Mouse (Mus musculus): Measurements from ENCODE around the gene Olfml2b. TPM values are rescaled to one million over a fixed set of nuclear protein-coding genes. Genes with fewer than 3 reads are reported as not detected.

Gene Olfml2b
- total and polyA plus RNA-seq, 3 experiments, result not detected

- H3K27ac ChIP-seq (ENCODE audit: control insufficient read depth, low read depth, low read length), result no peak overlapping the region
Measured at GRCm38 (mm10) chr1:170611631-170612030, 32.7 kb upstream of the Olfml2b start.

GRCm38 (mm10) chr1:170612968-170613872, 31.1 kb upstream of the Olfml2b start:
- H3K4me1 ChIP-seq (ENCODE audit: control insufficient read depth in 1 of 2, insufficient read depth in 2 of 2, low read length in 2 of 2), result peaks cover 15 to 19% of the 10 kb centered on the region in 2 experiments
- DNase-seq (ENCODE audit: low read depth, low spot score), result peak; percentile 63
- TF ChIP-seq RAD21 (IDR thresholded peaks at IDR 0.05; ENCODE audit: low read depth, low read length) (peak; percentile 97), USF2 (IDR thresholded peaks at IDR 0.05; ENCODE audit: borderline replicate concordance in 1 of 2, insufficient read depth in 1 of 2, low read depth in 1 of 2, low read length in 2 of 2) (no peak), BHLHE40 (IDR thresholded peaks at IDR 0.05; ENCODE audit: borderline replicate concordance, low read depth, low read length) (no peak), NELFE (IDR thresholded peaks at IDR 0.05; ENCODE audit: low read depth, low read length) (no peak), POLR2AphosphoS2 (IDR thresholded peaks at IDR 0.05; ENCODE audit: low read length) (no peak), ZC3H11A (IDR thresholded peaks at IDR 0.05; ENCODE audit: low read depth, low read length) (peak; percentile 89), UBTF (IDR thresholded peaks at IDR 0.05; ENCODE audit: borderline replicate concordance, insufficient read depth, low read depth, low read length) (no peak), CHD2 (IDR thresholded peaks at IDR 0.05; ENCODE audit: low read length) (no peak), GATA1 (IDR thresholded peaks at IDR 0.05; ENCODE audit: low read depth, low read length) (no peak), SMC3 (IDR thresholded peaks at IDR 0.05; ENCODE audit: low read depth, low read length) (peak; percentile 88), CHD1 (IDR thresholded peaks at IDR 0.05; ENCODE audit: low read depth, low read length) (no peak), MAX (IDR thresholded peaks at IDR 0.05; ENCODE audit: low read length) (no peak), CTCF (IDR thresholded peaks at IDR 0.05 in 2 of 3, conservative IDR thresholded peaks at IDR 0.05 in 1 of 3; ENCODE audit: control insufficient read depth in 1 of 3, insufficient read depth in 1 of 3, low read depth in 2 of 3, low read length in 3 of 3, poor library complexity in 1 of 3, severe bottlenecking in 1 of 3) (peak; percentile 77 to 88 (median 84)), MAFK (IDR thresholded peaks at IDR 0.05; ENCODE audit: borderline replicate concordance, low read depth, low read length) (no peak), SIN3A (IDR thresholded peaks at IDR 0.05; ENCODE audit: low read length) (peak; percentile 47; the same call in 1 of the 2 replicates), MYB (IDR thresholded peaks at IDR 0.05; ENCODE audit: low read depth, low read length) (0 out of 2 replicates have a peak, but pooled peaks have one; percentile 17)

More at GRCm38 (mm10) chr1:170611631-170612030, 32.7 kb upstream of the Olfml2b start:
- Histone ChIP-seq H3K36me3 (ENCODE audit: control insufficient read depth in 1 of 2, insufficient read depth in 2 of 2, low read length in 2 of 2) (peaks cover 0 to 23% of the 10 kb centered on the region in 2 experiments; a peak in 2 of 4 replicates), H3K79me2 (ENCODE audit: control insufficient read depth, insufficient read depth, low read length, poor library complexity) (no peaks in the 10 kb centered on the region), H3K9me3 (replicated peaks; ENCODE audit: insufficient read depth, low read length) (no peaks in the 10 kb centered on the region), H3K27me3 (ENCODE audit: control insufficient read depth in 1 of 2, insufficient read depth in 2 of 2, low read length in 2 of 2) (no peaks in the 10 kb centered on the region), H3K4me3 (ENCODE audit: control insufficient read depth in 1 of 2, insufficient read depth in 1 of 2, low read depth in 2 of 2, low read length in 2 of 2) (no peak overlapping the region), H3K9ac (ENCODE audit: control insufficient read depth, low read depth, low read length, poor library complexity, severe bottlenecking) (no peak overlapping the region), H3K4me1 (ENCODE audit: control insufficient read depth in 1 of 2, insufficient read depth in 2 of 2, low read length in 2 of 2) (peaks cover 15 to 19% of the 10 kb centered on the region in 2 experiments)
- TF ChIP-seq USF1 (IDR thresholded peaks at IDR 0.05; ENCODE audit: low read depth, low read length) (no peak), EP300 (IDR thresholded peaks at IDR 0.05; ENCODE audit: low read depth in 1 of 2, low read length in 2 of 2) (no peak), BHLHE40 (IDR thresholded peaks at IDR 0.05; ENCODE audit: borderline replicate concordance, low read depth, low read length) (no peak), POLR2A (IDR thresholded peaks at IDR 0.05; ENCODE audit: control insufficient read depth in 1 of 2, insufficient read depth in 1 of 2, low read depth in 1 of 2, low read length in 2 of 2, poor library complexity in 1 of 2) (no peak), ELF1 (IDR thresholded peaks at IDR 0.05; ENCODE audit: low read depth, low read length) (no peak), TCF12 (IDR thresholded peaks at IDR 0.05; ENCODE audit: low read depth, low read length) (no peak), CHD1 (IDR thresholded peaks at IDR 0.05; ENCODE audit: low read depth, low read length) (no peak), ZMIZ1 (IDR thresholded peaks at IDR 0.05; ENCODE audit: low read depth, low read length) (no peak), HCFC1 (IDR thresholded peaks at IDR 0.05; ENCODE audit: low read depth, low read length) (no peak), MAFK (IDR thresholded peaks at IDR 0.05; ENCODE audit: borderline replicate concordance, low read depth, low read length) (no peak), ZNF384 (IDR thresholded peaks at IDR 0.05; ENCODE audit: low read depth, low read length) (no peak), TAL1 (IDR thresholded peaks at IDR 0.05; ENCODE audit: low read length) (no peak), POLR2AphosphoS2 (IDR thresholded peaks at IDR 0.05; ENCODE audit: low read length) (no peak), MAX (IDR thresholded peaks at IDR 0.05; ENCODE audit: low read length) (no peak), CHD2 (IDR thresholded peaks at IDR 0.05; ENCODE audit: low read length) (no peak), GATA1 (IDR thresholded peaks at IDR 0.05; ENCODE audit: low read depth, low read length) (no peak), SIN3A (IDR thresholded peaks at IDR 0.05; ENCODE audit: low read length) (no peak), CTCF (IDR thresholded peaks at IDR 0.05 in 2 of 3, conservative IDR thresholded peaks at IDR 0.05 in 1 of 3; ENCODE audit: control insufficient read depth in 1 of 3, insufficient read depth in 1 of 3, low read depth in 2 of 3, low read length in 3 of 3, poor library complexity in 1 of 3, severe bottlenecking in 1 of 3) (no peak), GABPA (IDR thresholded peaks at IDR 0.05; ENCODE audit: low read depth, low read length) (no peak)
- no peak for DNase-seq (ENCODE audit: low read depth, low spot score)

More at GRCm38 (mm10) chr1:170612968-170613872, 31.1 kb upstream of the Olfml2b start:
- Histone ChIP-seq H3K27ac (ENCODE audit: control insufficient read depth, low read depth, low read length) (no peak overlapping the region), H3K4me3 (ENCODE audit: control insufficient read depth in 1 of 2, insufficient read depth in 1 of 2, low read depth in 2 of 2, low read length in 2 of 2) (no peak overlapping the region), H3K9ac (ENCODE audit: control insufficient read depth, low read depth, low read length, poor library complexity, severe bottlenecking) (no peak overlapping the region), H3K9me3 (replicated peaks; ENCODE audit: insufficient read depth, low read length) (no peaks in the 10 kb centered on the region), H3K79me2 (ENCODE audit: control insufficient read depth, insufficient read depth, low read length, poor library complexity) (no peaks in the 10 kb centered on the region), H3K36me3 (ENCODE audit: control insufficient read depth in 1 of 2, insufficient read depth in 2 of 2, low read length in 2 of 2) (peaks cover 0 to 22% of the 10 kb centered on the region in 2 experiments; a peak in 2 of 4 replicates), H3K27me3 (ENCODE audit: control insufficient read depth in 1 of 2, insufficient read depth in 2 of 2, low read length in 2 of 2) (no peaks in the 10 kb centered on the region)
